Mouse (Mus musculus) cerebellum, adult 9-10 months (tissue): ENCODE results near the gene Dytn.
"Not testable (repeated sequence)": the region's sequence is repeated elsewhere in the genome, so short reads cannot be mapped to it uniquely, and the experiment has no call there.

Experiments
- DNase-seq: peaks from one replicate; pipeline ENCODE4 v3.0.0; 2022

Dytn gene

GRCm38 (mm10) chr1:63686827-63687226, at the start of gene Dytn:
Gene Dytn, minus strand, starts transcription at chr1:63686927.
- DNase-seq: no peak

GRCm38 (mm10) chr1:63730240-63730771, 43.6 kb upstream of the Dytn start, which contains the start of the genes Mdh1b and Fastkd2:
Gene Mdh1b, minus strand, starts transcription at chr1:63730318.
Gene Fastkd2, plus strand, starts transcription at chr1:63730614.
- DNase-seq: peak; percentile 93

GRCm38 (mm10) chr1:63729796-63730195, 43.1 kb upstream of the Dytn start:
- DNase-seq: no peak

- no peak for DNase-seq
Observed at GRCm38 (mm10) chr1:63720161-63720560, 33.4 kb upstream of the Dytn start.

- no peak for DNase-seq
Observed at GRCm38 (mm10) chr1:63708876-63709275, 22.1 kb upstream of the Dytn start.

- no peak for DNase-seq
Observed at GRCm38 (mm10) chr1:63705733-63706132, 19.0 kb upstream of the Dytn start.

GRCm38 (mm10) chr1:63696861-63697260, 10.1 kb upstream of the Dytn start:
- peak; percentile 6 for DNase-seq

GRCm38 (mm10) chr1:63675975-63676374, 10.8 kb downstream of the Dytn start:
- no peak for DNase-seq

- peak; percentile 63 for DNase-seq
Observed at GRCm38 (mm10) chr1:63668852-63669160, 17.9 kb downstream of the Dytn start.

- DNase-seq: no peak
Observed at GRCm38 (mm10) chr1:63667949-63668851, 18.5 kb downstream of the Dytn start.

- DNase-seq: no peak
Observed at GRCm38 (mm10) chr1:63667201-63667948, 19.4 kb downstream of the Dytn start.

- DNase-seq: no peak
Observed at GRCm38 (mm10) chr1:63666089-63666488, 20.6 kb downstream of the Dytn start.

- peak; percentile 68 for DNase-seq
Observed at GRCm38 (mm10) chr1:63659591-63659990, 27.1 kb downstream of the Dytn start.

- peak; percentile 53 for DNase-seq
Observed at GRCm38 (mm10) chr1:63658016-63658415, 28.7 kb downstream of the Dytn start.

GRCm38 (mm10) chr1:63639921-63640320, 46.8 kb downstream of the Dytn start:
- DNase-seq: no peak

GRCm38 (mm10) chr1:63630390-63630789, 56.3 kb downstream of the Dytn start:
- DNase-seq: not testable (repeated sequence)

- DNase-seq: no peak
Observed at GRCm38 (mm10) chr1:63628211-63628610, 58.5 kb downstream of the Dytn start.

- no peak for DNase-seq
Observed at GRCm38 (mm10) chr1:63615668-63616067, 71.1 kb downstream of the Dytn start, which contains the start of gene Gm39653. Gene Gm39653, plus strand, starts transcription at chr1:63615968.

- no peak for DNase-seq
Observed at GRCm38 (mm10) chr1:63614594-63614993, 72.1 kb downstream of the Dytn start.

GRCm38 (mm10) chr1:63609613-63610012, 77.1 kb downstream of the Dytn start:
- no peak for DNase-seq

GRCm38 (mm10) chr1:63603870-63604500, 82.7 kb downstream of the Dytn start:
- no peak for DNase-seq

GRCm38 (mm10) chr1:63586869-63587268, 99.9 kb downstream of the Dytn start:
- DNase-seq: no peak

- no peak for DNase-seq
Observed at GRCm38 (mm10) chr1:63579153-63579552, 107.6 kb downstream of the Dytn start.
